Mouse (Mus musculus) inflammation-experienced regulatory T-cells, adult 6 months (primary cell): ENCODE measurements around the gene Alg10b. TPM values are rescaled to one million over a fixed set of nuclear protein-coding genes. Genes with fewer than 3 reads are reported as not detected.
"Not testable (repeated sequence)": the region's sequence is repeated elsewhere in the genome, so short reads cannot be mapped to it uniquely, and the experiment has no call there.

Experiments used
- ATAC-seq: one replicate; pipeline ENCODE4 v1.8.0; 2017
- polyA plus RNA-seq, 3 experiments: library from polyadenylated mRNA; unstranded; fragments of 100-300 nt; shearing (Covaris generic); gene quantifications; one replicate each; pipeline ENCODE4 v1.2.1; 2017

Gene Alg10b
- 10 to 100 TPM in 2 of 3 experiments, 1 to 10 TPM in 1; 9.8 to 10.6 (median 10.2) TPM for polyA plus RNA-seq

DNA sequence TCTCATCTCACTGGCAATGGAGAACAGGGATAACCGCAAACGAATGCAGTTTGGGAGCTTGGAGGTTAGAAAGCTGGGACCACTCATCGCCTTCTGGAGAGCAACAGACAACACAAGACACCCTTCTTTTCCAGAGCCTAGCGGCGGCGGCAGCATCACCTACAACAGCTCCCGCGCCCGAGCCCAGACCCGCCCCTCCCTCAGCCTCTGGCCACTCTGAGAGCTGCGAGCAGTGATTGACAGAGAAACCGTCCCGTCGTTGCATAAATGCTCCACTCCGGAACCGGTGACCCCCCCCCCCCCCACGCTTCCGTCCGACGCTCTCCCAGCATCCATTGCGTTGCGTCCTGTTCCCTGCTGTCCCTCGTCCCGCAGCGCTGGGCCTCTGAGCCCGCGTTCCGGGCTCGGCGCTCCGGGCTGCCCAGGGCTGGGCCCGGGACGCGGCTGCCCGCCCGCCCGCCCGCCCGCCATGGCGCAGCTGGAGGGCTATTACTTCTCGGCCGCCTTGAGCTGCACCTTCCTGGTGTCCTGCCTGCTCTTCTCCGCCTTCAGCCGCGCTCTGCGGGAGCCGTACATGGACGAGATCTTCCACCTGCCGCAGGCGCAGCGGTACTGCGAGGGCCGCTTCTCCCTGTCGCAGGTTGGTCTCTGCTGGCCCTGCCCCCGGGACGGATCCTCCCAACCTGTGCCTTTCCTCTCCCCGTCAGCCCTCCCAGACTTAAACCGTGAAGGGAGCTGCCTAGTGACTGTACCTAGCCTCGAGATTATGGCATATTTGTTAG is at the start of gene Alg10b:
TSS of gene Alg10b (plus strand) at position 343 of the 782 bp plus-strand sequence.
- ATAC-seq, result peak; percentile 96

DNA sequence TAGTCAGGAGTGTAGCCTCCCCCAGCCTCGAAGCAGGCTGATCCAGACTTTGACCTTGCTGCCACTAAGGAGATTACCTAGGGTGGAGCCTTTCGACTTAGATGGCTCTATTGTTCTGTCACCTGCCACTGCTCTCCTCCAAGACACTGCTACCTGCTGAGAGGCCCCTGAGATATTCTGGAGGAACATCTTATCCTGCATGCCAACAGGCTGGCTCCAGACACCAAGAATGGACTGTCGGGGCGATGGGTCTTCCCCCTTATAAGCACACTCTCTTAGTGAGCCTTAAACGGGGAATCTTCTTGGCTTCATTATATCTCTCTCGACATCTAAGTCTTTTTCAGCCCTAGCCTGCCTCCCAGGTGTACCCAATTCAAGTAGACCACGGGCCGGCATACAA is 41.0 kb upstream of the Alg10b start:
- ATAC-seq, result not testable (repeated sequence)

DNA sequence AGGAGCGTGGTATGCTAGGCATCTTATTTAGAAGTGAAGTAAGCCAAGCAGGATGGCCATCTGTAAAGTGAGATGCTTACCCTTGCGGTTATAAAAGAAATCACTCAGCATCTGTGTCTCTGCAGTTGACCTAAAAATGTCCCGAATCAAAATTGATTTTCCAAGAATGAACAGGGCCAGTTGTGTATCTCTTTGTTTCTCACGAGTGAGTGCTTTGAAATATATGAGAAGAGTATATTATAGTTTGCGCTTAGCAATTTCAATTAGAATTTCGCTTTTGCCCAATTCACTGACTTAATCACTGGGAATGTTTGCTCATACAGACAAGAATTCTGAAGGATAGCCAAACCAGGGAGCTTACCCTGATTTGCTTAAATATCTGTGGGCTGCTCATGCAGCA is 40.6 kb upstream of the Alg10b start:
- ATAC-seq, result no peak

- no peak for ATAC-seq
Measured at GRCm38 (mm10) chr15:90184743-90185142, 39.4 kb upstream of the Alg10b start.

GRCm38 (mm10) chr15:90189477-90189876 is 34.6 kb upstream of the Alg10b start:
- no peak for ATAC-seq

GRCm38 (mm10) chr15:90213946-90214345 is 10.2 kb upstream of the Alg10b start:
- no peak for ATAC-seq

DNA sequence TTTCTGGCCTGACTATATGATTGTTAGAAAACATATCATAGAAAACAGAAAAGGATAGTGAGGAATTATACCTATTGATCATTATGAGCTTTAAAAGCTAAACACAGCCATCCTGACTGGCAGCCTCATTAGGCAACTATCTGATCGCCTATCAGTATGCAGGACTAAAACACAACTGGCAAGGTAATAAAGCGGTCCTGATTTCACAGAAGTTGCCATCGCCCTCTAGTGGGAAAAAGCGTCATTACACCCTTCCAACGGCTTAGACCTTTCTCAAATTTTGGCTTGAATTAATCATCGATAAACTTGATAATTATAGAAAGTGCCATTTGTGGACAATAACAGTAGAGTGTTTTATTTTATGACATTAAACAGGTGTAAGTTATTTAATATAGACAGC is 9.2 kb upstream of the Alg10b start:
- ATAC-seq, result peak; percentile 79

DNA sequence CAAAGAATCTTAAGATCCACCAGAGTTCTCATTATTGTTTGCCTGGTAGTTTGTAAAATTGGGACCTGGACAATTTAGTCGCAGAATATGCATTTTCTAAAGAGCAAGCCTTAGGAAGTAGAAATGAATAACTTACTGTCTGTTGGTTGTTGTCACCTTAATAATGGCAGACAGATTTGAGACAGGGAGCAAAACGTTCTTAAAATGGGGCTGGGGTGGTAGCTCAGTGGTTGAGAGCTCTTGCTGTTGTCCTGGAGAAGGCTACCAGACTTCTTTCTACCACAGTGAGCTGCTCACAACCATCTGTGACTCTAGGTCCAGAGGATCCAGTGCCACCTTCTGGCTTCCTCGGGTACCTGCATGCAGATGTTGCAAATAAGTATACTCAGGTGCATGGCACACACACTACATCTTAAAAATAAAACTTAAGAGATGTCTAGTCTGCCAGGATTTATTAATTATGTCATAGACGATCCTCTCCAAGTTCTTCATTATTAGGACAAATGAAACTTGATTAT is 1.0 kb downstream of the Alg10b start:
- no peak for ATAC-seq

DNA sequence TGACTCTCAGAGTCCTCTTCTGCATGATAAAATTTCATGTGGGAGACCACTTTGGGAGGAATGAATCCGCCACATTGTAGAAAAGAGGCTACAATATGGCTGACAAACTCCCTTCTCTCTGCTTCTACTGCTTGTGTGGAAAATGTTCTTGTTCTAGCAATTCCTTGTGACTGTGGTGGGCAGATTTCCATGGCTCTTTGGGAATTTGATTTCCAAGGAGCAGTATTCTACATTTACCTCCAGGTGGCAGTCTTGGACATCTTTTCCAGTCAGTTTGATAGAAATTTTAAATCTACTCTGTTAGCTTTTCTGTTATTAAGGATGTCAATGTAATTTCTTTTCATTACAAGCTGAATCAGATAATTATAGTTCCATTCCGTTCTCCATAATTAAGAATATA is 13.5 kb downstream of the Alg10b start:
- ATAC-seq, result no peak

DNA sequence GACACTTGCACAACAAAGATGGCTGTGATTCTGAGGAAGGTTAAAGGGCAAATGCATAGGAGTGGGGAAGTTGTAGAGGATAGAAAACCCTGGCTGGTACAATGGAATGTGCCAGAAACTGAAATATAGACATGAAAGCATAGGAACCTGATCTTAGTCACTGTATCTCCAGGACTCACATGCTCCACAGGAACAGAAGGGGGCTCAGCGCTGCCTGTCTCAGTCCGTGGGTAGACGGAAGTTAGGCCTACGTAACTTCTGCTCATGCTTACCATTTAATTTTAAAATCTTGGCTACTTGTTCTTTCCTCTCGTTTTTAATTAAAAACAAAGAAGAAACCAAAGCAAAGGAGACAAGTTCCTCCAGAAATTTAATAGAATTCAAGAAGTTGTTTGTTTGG is 20.0 kb downstream of the Alg10b start:
- no peak for ATAC-seq

- ATAC-seq, result peak; percentile 58
Measured at GRCm38 (mm10) chr15:90249694-90250093, 25.6 kb downstream of the Alg10b start.

- ATAC-seq, result no peak
Measured at GRCm38 (mm10) chr15:90282876-90283275, 58.8 kb downstream of the Alg10b start.
